Mouse (Mus musculus): ENCODE measurements around the gene Ndrg4.

The Ndrg4 gene

DNA sequence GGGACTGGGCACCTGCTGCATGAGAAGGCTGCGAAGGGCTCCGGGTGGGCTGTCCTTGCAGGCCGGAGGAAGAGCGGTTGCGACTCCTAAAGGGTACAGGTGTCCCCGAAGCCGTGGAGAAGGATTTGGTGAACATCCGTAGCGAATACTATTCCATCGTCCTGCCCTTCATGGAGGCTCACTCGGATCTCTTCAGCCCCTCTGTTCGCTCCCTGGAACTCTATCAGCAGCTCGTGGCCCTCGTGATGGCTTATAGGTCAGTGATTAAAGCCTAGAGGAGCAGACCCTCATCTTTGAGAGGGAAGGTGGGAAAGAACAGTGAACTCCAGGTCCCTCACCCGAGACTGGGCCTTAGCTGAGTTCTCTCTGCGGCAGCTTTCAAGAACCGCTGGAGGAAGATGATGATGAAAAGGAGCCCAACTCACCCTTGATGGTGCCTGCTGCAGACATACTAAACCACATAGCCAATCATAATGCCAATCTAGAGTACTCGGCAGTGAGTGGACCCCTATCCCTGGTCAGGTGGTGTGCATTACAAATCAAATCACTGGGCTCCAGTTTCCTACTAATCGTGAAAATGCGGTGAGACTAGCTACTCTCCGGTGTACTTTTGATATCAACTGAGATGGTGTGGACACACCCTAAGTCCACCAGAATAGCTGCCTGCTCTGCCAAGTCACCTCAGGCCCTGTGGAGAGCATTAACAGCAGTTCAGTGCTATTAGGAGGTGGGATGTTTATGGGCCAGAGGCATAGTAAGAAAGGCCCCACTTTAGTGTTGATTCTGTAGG lies 40.0 kb downstream of the Ndrg4 start:
- peak; percentile 34 for DNase-seq (ENCODE audit: low read depth, low spot score)

DNA sequence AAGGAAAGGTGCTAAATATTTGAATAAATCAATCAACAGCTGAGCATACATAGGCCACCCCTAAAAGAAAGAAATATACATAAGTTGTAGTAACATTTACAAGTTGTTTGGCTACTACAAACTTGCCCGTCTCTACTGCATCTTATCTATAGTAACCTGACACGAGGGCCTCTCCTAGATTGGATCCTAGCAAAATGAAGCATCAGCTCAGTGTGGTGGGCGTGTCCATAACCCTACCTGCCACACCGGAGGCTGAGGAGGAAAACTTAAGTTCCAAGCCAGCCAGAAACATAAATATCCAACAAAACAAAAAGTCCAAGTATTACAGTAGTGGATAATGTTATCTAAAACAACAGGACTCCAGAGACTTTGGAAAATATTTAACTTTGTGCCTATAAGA lies 50.8 kb downstream of the Ndrg4 start:
- DNase-seq (ENCODE audit: low read depth, low spot score) = no peak

DNA sequence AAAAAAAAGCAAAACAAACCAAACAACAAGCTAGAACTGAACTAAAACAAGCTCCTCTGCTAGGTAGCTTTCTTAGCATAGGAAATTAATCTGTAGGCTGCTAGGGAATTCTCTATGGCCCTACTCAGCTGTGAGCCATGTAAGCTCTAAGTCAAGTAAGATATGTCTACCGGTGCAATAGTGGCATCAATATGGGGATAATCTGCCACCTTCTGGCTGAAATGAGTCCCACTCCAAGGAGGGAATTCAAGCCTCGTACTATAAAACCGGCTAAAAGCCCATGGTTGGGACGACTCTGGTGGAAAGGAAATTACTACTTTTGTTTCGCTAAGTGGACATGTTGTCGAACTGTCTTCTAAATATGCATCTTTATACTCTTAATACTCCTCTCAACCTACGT lies 61.8 kb downstream of the Ndrg4 start:
- DNase-seq (ENCODE audit: low read depth, low spot score) = peak; percentile 50

DNA sequence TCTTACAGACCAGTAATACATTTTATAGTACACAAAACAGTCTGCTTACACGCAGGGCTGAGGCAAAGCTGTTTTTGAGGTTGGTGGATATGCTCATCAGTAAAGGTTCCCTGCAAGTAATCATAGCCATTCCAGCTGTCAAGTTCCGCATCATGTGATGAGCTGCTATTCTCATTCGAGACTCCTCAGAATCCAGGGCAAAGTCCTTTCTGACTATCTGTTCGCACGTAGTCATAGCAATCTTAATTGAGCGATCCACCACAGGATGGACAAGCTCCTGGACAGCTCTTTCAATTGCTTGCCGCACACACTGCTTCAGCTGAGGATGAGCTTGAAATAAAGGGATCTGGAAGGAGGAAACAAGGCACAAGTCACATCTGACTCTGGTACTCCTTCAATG lies 65.0 kb downstream of the Ndrg4 start:
- DNase-seq (ENCODE audit: low read depth, low spot score) = no peak

DNA sequence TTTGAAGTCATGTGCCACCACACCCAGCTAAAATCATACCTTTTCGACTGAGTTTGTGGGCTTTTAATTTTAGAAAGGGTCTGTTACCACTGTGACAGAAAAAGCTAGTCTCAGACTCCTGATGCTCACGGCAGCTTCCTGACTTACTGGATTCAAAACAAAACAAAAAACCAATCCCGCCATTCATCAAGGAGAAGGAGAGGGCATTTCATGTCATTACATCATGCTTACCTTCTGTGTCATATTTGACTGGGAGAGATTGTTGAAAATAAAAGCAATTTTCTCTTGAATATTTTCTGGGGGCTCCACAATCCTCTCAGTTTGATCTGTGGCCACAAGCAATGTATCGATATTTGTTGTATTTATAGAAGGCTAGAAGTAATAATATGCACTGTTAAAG lies 71.2 kb downstream of the Ndrg4 start:
- no peak for DNase-seq (ENCODE audit: low read depth, low spot score)

DNA sequence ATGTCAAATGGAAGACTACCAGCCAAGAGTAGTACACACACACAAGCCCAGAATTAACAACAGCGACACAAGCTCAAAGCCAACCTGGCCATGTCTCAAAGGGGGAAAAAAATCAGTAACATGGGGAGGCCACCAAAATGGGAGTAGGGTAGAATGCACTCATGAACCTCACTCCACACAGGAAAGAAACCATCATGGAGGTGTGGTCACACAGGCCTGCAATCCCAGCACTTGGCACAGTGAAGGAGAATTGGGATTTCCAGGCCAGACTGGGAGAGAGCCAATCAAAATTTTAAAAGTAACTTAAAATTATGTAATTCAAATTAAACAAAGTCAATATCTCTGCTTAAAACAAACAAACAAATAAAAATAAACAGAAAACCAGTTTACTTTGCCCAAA lies 75.1 kb downstream of the Ndrg4 start:
- DNase-seq (ENCODE audit: low read depth, low spot score) = no peak

DNA sequence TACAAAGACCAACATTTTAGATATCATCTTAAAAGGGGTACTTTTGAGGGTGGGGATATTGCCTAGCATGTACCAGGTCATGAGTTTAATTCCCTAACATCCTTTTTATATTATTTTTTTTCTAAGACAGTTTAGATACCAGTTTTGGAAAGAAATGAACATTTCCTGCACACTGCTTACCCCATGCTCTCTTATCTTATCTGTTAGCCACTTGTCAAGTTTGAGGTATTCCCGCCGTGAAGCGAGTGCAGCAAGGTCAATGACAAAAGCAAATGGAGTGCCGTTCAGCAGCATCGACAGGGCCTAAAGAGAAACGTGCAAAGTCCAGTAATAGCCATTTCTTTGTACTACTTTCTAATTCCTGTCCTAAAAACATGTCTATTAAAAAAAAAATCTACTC lies 83.5 kb downstream of the Ndrg4 start:
- no peak for DNase-seq (ENCODE audit: low read depth, low spot score)

DNA sequence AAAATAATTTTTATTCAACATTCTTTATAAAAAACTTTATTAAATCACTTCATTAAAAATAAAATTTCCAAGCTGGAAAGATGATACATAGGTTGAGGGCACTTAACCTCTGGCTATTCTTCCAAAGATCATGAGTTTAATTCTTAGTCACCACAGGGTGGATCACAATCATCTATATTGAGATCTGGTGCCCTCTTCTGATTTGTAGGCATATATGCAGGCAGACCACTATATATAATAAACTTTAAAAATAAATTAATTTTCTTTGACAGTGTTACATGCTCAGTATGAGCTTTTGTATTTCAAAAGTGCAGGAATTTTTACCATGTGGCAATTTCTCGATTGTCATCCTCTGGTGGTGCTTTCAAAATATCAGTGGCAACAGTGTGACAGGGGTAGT lies 87.4 kb downstream of the Ndrg4 start:
- DNase-seq (ENCODE audit: low read depth, low spot score) = no peak

Data from R1 (cell line).